Mouse (Mus musculus) spleen, adult 2 months (tissue): ENCODE results near the gene Atp5e. TPM values are rescaled to one million over a fixed set of nuclear protein-coding genes. Genes with fewer than 3 reads are reported as not detected.
A peak's percentile ranks its signal among the peaks of the same experiment; 100 is the strongest.

Source experiments
- DNase-seq, 2 experiments: peaks; one replicate each; pipeline versions ENCODE4 v3.0.0 to v3.0.0-alpha.2; 2012 to 2021; ENCODE audit warnings: low spot score in 2 of 2, low read depth in 1 of 2
- H3K27ac ChIP-seq: fragments of 200-500 bp; 2 replicates; pipeline ENCODE4 v1.5.1; 2012; ENCODE audit warnings: low read length, inconsistent platforms; ENCODE audit not compliant: insufficient read depth
- H3K27me3 ChIP-seq: fragments of 200-500 bp; 2 replicates; pipeline ENCODE4 v1.6.1; 2012; ENCODE audit warnings: mild to moderate bottlenecking, moderate library complexity, low read length, inconsistent platforms; ENCODE audit not compliant: control insufficient read depth, insufficient read depth
- H3K36me3 ChIP-seq: fragments of 200-500 bp; 2 replicates; pipeline ENCODE4 v1.6.1; 2012; ENCODE audit warnings: mild to moderate bottlenecking, low read length, inconsistent platforms; ENCODE audit not compliant: control insufficient read depth, insufficient read depth
- H3K4me1 ChIP-seq: fragments of 200-500 bp; 2 replicates; pipeline ENCODE4 v1.6.1; 2011; ENCODE audit warnings: inconsistent platforms; ENCODE audit not compliant: control insufficient read depth, insufficient read depth, insufficient read length
- H3K4me3 ChIP-seq: fragments of 200-500 bp; 2 replicates; pipeline ENCODE4 v1.5.1; 2011; ENCODE audit warnings: mild to moderate bottlenecking, inconsistent platforms; ENCODE audit not compliant: insufficient read depth, insufficient read length; ENCODE audit errors: extremely low read depth
- CTCF ChIP-seq: fragments of 200-500 bp; IDR thresholded peaks from 2 replicates; pipeline ENCODE4 v1.5.1; 2011; ENCODE audit warnings: mild to moderate bottlenecking, inconsistent platforms; ENCODE audit not compliant: insufficient read depth, insufficient read length, insufficient replicate concordance; ENCODE audit errors: extremely low read depth
- POLR2A ChIP-seq: fragments of 200-500 bp; IDR thresholded peaks from 2 replicates; pipeline ENCODE4 v1.6.1; 2011; ENCODE audit warnings: low read depth, low read length, inconsistent platforms
- WGBS: fragments of 180-500 bp; shearing (Covaris S2); methylation state at CpG from one replicate; pipeline ENCODE4 v1.1.7; 2018; 5-methylcytosine and 5-hydroxymethylcytosine counted together
- polyA plus RNA-seq: library from polyadenylated mRNA; depleted of rRNA; stranded (reverse); fragments of >200 nt; gene quantifications from 2 replicates; pipeline ENCODE4 v1.2.3, GENCODE M21; 2012

The Atp5e gene
- polyA plus RNA-seq, 1 experiment: 183 TPM

DNA sequence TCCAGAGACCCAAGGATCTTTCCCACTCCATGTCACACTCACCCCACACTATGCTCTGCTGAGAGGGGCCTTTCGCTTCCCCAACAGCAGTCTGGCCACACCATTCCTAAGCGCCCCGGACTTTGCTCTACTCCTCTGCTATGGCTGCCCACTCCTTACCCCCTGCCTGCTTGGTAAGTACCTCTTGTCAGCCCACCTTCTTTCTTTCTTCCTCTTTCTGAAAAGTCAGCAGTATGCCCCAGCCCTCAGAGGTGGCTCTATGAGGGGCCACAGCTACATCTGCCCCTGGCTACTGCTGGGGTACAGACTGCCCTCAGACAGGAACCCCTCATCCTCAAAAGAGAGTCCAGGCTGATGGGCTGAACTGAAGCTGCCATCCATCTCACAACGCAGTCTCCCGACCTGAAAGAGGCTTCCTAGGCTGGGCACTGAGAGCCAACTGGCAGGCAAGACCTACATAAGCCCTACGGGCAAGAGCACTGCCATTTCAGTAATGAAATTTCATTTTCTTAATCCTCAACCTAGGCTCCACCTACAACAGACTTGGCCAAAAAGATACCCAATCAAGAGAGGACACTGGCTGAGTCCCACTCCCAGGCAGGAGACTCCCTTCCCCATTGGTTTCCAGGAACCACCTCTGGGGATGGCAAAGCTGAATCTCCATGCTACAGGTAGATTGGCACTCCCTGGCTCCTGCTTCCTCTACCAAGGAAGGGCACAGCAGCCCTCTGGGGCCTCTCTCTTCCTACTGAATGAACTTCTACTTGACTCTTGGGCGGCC is 26.8 kb downstream of the Atp5e start:
- WGBS: 58% methylated on average over 7 of the region's 7 CpGs
- Histone ChIP-seq H3K36me3 (peaks cover 16% of the 10 kb centered on the region), H3K27ac (peak overlapping the region; percentile 94), H3K27me3 (no peaks in the 10 kb centered on the region), H3K4me1 (peaks cover 37% of the 10 kb centered on the region), H3K4me3 (peak overlapping the region; percentile 91)
- peak in 1 of 2 experiments; percentile 32 for DNase-seq
- TF ChIP-seq CTCF: no peak
- TF ChIP-seq POLR2A: no peak

- Histone ChIP-seq H3K36me3 (peaks cover 16% of the 10 kb centered on the region), H3K27ac (peak overlapping the region; percentile 94), H3K4me1 (peaks cover 37% of the 10 kb centered on the region), H3K4me3 (peak overlapping the region; percentile 24; the same call in 1 of the 2 replicates), H3K27me3 (no peaks in the 10 kb centered on the region)
- TF ChIP-seq POLR2A: peak; percentile 1; the same call in 1 of the 2 replicates
- TF ChIP-seq CTCF: no peak
- WGBS: 49% methylated on average over 26 of the region's 26 CpGs
- peak; percentile 77 to 82 for DNase-seq
Measured at GRCm38 (mm10) chr2:174436076-174436701, 27.7 kb downstream of the Atp5e start.

DNA sequence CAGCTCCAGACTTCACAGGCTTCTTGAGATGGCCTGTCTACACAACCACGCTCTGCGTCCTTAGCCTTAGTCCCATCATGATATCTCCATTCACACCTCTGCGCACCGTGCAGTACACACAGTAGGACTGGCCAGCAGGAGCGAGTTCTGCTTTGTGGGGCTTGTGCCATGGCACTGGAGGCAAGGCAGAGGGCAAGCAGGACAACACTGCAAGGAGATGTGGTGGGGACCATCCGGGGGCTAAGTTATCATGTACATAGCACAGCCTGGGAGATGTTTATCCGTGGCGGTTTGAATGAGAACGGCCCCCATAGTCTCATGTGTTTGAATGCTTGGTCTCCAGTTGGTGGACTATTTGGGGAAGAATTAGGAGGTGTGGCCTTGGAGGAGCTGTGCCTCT is 29.0 kb downstream of the Atp5e start:
- no peaks in the 10 kb centered on the region for H3K27me3 ChIP-seq
- H3K4me1 ChIP-seq: peaks cover 34% of the 10 kb centered on the region
- H3K36me3 ChIP-seq: peaks cover 19% of the 10 kb centered on the region
- H3K4me3 ChIP-seq: no peak overlapping the region
- H3K27ac ChIP-seq: no peak overlapping the region
- no peak for DNase-seq
- WGBS: 95% methylated on average over 9 of the region's 9 CpGs
- TF ChIP-seq POLR2A: no peak
- TF ChIP-seq CTCF: no peak

GRCm38 (mm10) chr2:174428996-174429591 is 34.8 kb downstream of the Atp5e start:
- Histone ChIP-seq H3K4me3 (no peak overlapping the region), H3K4me1 (peaks cover under 1% of the 10 kb centered on the region), H3K36me3 (peaks cover 57% of the 10 kb centered on the region), H3K27ac (no peak overlapping the region), H3K27me3 (no peaks in the 10 kb centered on the region)
- DNase-seq: no peak
- TF ChIP-seq POLR2A (no peak), CTCF (no peak)
- 93% methylated on average over 10 of the region's 10 CpGs for WGBS

DNA sequence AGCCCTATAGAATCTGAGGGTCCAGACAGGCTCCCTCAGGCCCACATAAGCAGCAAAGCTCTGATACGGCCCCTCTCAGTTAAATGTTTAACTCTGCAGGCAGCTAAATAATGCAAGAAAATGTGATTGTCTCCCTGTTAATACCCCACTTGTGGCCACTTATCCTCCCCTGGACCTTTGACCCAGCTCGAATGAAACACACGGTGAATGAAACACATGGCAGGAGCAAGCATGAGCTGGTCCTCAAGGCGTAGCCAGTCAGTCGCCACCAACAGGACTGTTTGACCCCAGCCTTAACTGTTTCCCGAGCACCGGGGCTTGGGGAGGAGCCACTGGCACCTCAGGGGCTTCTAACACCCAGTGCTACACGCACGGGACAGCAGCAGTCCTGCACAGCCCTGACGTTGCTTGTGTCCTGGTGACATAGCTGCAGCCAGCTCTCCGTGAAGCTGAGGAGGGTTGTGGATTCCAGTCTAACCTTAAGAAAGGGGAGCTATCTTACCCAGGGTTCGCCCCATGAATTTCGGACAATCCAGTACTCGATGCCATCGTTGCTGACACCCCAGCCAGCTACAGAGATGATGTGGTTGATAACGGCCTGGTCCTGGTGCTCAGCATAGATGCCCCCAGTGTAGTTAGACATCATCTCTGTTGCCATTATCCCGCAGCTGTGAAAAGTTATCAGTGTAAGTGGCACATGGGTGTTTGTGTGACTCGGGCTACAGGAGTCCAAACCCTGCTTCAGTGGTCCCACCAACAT is 35.6 kb downstream of the Atp5e start:
- Histone ChIP-seq H3K27me3 (no peaks in the 10 kb centered on the region), H3K27ac (no peak overlapping the region), H3K36me3 (peaks cover 59% of the 10 kb centered on the region), H3K4me1 (no peaks in the 10 kb centered on the region), H3K4me3 (no peak overlapping the region)
- no peak for DNase-seq
- TF ChIP-seq POLR2A (no peak), CTCF (no peak)
- WGBS: 89% methylated on average over 18 of the region's 18 CpGs

DNA sequence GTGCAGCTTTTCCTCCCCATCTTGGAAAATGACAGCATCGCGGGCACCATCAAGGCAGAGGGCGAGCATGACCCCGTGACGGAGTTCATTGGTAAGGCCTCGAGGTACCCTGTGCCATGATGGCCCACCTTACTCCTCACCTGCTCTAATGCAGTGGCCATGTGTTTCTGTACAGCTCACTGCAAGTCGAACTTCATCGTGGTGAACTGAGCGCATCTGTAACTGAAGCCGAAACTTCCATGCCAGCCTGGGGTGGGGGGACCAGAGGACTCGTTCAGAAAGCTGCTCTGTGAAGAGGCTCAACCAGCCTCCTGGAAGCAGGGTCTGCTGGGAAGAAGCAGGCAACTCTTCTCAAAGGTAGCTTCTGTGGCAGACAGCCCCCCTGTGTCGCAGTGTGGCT is 37.0 kb downstream of the Atp5e start:
- TF ChIP-seq CTCF (no peak), POLR2A (no peak)
- no peak overlapping the region for H3K4me3 ChIP-seq
- no peaks in the 10 kb centered on the region for H3K4me1 ChIP-seq
- DNase-seq: no peak
- no peak overlapping the region for H3K27ac ChIP-seq
- peaks cover 57% of the 10 kb centered on the region for H3K36me3 ChIP-seq
- no peaks in the 10 kb centered on the region for H3K27me3 ChIP-seq
- WGBS: 93% methylated on average over 12 of the region's 12 CpGs
